Mouse (Mus musculus): ENCODE results near the gene T2. TPM values are rescaled to one million over a fixed set of nuclear protein-coding genes. Genes with fewer than 3 reads are reported as not detected.

Gene T2
- total RNA-seq, 2 experiments from 2014 or later: 0.64 to 0.88 TPM

DNA sequence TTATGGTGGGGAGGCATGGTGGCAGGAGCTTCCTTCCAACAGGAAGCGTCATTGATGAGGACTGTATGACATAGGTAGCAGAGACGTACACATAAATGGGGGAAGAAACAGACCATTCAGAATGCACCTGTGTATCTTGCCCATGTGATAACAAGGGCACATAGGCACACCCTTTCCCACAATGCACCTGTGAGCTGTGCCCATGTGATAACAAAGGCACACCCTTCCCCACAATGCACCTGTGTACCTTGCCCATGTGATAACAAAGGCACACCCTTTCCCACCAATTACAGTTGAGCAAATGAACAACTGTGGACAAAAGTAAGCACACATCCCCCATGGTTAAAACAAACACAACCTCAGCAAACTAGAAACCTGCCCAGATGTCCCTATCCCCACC is 54.5 kb downstream of the T2 start:
- no peak for DNase-seq (ENCODE audit: low spot score in 2 of 2)

DNA sequence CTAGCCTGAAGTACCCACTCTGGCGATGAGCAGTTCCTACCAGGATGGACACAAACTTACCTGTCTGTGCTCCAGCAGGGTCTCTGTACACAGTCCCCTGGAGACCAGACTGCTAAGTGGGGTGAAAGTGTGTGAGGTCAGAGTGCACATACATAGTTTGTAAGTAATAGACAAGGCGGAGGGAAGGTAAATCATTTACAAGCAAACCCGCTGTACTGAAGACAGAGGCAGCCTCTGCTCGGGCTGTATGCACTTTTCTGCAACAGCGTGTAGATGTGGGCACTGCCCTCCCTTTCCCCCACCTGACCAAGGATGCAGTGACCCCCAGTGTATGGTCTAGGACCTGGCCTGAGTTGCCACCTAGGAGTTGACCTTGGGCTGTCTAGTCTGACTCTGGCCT is 57.9 kb downstream of the T2 start:
- no peak for DNase-seq (ENCODE audit: low spot score in 2 of 2)

DNA sequence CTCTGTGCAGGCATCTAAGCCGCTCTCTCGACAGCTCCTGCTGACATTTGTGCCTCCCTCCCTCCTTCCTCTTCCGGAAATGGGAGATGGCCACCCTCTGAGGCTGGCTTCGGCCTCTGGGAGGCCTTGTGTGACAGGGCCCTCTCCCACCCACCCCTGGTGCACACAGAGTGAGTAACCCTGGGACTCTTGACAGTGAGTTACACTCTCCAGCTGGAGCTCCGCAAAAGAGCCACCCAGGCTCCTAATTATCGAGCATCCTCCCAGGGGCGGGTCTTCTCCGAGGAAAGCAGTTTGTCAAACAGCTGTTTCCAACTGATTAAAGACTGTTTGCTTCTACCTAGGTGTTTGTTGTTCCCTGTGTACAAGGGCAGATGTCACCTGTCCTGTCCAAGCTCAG is 59.7 kb downstream of the T2 start:
- no peak for DNase-seq (ENCODE audit: low spot score in 2 of 2)

DNA sequence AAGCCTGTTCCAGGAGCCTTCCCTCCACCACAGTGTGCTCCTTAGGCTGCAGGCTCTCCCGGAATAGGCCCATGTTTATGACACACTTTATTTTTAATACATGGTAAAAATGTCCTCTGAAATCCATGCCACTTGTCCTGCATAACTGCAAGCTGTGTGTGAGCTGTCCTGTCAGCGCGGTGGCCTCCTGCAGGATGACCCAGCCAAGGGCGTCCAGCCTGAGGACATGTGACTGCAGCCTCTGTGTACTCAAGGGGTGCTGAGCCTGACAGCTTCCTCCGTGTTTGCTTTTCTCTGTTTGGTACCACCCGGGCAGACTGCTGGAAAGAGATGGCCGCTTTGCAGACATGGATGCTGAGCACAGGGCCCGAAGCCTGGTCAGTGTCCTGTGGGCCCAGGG is 61.1 kb downstream of the T2 start:
- no peak for DNase-seq (ENCODE audit: low spot score in 2 of 2)

DNA sequence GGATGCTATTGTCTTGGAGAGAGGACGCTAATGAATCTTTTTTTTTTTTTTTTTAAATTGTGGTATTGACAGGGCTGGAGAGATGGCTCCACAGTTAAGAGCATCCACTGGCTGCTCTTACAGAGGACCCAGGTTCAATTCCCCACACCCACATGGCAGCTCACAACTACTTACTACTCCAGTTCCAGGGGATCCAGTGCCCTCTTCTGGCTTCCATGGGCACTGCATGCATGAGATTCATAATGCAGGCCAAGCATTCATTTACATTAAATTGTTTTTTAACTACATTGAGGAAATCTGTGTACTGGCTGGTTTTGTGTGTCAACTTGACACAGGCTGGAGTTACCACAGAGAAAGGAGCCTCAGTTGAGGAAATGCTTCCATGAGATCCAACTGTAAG is 64.9 kb downstream of the T2 start:
- DNase-seq (ENCODE audit: low spot score in 2 of 2): no peak

DNA sequence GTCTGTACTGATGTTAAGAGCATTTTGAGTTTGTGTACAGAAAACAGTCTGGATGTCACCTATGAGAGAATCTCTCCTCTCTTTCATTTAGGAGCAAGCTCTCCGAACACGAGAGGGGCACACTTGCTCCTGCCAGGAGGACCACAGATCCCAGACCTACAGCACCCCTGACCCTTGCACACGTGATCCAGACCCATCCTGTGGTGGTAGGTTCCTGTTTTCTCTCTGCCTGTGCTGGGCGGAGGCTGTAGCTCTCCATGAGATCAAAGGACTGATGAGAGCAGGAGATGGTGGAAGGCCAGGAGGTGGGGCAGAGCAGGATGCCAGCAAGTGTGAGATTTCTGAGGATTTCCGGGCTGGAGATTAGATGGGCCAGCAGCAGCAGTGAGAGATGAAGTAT is 65.7 kb downstream of the T2 start:
- DNase-seq (ENCODE audit: low spot score in 2 of 2): no peak

DNA sequence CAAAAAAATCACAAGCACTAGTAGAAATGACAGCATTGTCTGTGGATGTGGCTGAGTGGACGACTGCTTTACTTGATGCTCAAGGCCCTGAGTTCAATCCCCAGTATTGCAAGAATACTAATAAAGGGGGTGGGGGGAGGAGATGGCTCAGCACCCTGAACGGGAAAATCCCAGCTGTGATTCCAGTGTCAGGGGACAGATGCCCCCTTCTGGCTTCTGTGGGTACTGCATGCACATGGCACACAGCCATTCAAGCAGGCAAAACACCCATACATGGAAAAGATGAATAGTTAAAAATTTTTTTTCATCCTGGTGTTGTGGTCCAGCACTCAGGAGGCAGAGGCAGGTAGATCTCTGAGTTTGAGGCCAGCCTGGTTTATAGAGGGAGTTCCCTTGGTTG is 67.5 kb downstream of the T2 start:
- peak; percentile 41 to 47 for DNase-seq (ENCODE audit: low spot score in 2 of 2)

DNA sequence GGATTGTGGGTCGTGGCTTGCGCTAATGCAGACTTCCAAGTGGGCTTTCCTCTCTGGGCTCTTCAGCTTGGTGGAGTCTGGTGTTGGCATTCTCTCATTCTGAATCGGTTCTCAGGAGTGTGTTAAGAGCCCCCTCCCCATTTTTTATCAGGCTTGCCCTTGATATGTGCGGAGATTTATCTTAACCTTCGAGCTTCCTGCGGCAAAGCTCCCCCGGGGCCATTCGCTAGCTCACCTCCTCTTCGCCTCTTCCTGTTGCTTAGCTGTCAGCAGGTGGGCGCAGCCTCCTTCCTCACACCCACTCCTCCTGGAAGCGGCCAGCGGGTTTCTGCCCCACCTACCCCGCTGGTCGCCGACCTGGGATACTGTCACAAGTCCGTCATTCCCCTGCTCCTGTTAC is 73.6 kb downstream of the T2 start:
- DNase-seq (ENCODE audit: low spot score in 2 of 2): no peak

DNA sequence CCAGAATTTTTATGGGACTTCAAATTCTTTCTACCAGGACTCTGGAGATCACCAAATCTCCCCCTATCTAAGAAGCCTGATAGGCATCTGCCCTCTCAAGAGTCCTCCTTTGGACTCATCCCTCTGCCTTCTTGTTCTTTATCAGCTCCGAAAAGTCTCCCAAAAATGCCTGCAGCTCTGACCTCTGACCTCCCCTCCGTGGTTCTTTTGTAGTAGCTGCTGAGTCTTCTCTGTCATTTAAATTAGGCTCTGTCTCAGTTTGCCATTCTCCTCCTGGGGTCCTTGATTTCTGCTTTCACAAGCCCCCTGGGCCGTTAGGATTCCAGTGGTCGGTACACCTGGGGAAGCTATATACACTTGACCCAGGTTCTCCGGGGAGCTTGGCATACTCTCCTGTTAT is 74.1 kb downstream of the T2 start:
- no peak for DNase-seq (ENCODE audit: low spot score in 2 of 2)

DNA sequence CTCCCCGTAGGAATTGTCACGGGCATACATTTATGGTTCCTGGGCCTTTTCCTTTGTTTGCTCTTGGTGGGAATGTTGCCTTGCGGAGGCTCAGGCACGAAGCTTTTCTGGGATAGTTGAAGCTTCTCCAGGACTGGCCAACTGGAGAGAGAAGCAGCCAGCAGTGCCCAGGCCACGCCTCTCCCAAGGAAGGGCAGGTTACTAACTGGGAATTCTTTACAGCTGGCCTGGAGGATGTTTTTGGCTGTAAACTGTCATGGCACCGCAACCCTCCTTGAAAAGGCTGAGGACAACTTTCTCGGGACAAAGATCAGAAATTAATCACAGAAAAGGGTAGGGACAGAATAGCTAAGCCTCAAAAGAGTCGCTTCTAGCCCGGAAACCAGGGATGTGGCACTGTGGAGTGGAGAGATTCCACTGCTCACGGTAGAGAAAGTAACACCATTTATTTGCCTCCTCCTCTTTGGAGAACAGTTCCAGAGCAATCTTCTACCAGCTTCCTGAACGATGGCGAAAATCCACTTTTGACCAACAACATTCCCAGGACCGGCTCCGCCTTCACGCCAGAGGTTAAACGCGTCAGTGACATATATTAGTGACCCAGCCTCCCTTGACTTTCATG is 76.5 kb downstream of the T2 start:
- no peak for DNase-seq (ENCODE audit: low spot score in 2 of 2)

DNA sequence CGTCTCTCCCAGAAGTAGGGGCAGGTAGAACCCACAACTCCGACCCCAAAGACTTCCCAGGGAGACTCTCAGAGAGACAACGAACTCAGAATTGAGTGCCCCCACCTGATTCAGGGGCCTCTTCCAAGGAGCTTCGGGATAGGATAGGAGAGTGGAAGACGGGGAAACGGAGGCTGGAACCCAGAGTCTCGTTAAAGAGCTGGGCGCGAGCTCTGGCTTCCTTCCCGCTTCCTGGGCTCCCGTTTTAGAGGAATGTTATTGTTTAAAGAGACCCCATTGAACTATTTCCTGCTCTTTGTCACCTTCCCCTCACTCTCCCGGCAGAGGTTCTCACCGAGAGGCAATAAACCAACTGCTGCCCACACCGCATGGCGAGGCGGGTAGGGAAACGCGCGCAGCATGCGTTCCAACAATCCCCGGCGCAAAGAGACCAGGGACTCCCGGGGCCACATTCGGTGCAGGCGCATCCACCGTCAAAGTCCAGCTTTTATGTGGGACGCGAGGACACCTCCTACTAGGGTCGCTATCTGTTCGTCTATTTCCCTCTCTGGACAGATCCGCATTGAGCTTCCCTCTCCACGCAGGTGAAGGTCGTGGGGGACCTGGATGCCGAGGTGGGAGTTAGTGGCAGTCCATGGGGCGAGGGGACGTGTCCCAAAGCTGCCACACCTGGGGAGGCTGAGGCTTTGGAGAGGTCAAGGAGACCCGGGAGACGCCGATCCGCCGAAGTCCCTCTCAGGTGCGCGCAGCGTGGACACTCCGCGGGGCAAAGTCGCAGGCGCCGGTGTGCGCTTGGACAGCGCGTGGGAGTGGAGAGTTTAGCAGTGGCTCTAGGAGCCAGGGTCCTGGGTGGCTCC is 77.6 kb downstream of the T2 start:
- no peak for DNase-seq (ENCODE audit: low spot score in 2 of 2)

DNA sequence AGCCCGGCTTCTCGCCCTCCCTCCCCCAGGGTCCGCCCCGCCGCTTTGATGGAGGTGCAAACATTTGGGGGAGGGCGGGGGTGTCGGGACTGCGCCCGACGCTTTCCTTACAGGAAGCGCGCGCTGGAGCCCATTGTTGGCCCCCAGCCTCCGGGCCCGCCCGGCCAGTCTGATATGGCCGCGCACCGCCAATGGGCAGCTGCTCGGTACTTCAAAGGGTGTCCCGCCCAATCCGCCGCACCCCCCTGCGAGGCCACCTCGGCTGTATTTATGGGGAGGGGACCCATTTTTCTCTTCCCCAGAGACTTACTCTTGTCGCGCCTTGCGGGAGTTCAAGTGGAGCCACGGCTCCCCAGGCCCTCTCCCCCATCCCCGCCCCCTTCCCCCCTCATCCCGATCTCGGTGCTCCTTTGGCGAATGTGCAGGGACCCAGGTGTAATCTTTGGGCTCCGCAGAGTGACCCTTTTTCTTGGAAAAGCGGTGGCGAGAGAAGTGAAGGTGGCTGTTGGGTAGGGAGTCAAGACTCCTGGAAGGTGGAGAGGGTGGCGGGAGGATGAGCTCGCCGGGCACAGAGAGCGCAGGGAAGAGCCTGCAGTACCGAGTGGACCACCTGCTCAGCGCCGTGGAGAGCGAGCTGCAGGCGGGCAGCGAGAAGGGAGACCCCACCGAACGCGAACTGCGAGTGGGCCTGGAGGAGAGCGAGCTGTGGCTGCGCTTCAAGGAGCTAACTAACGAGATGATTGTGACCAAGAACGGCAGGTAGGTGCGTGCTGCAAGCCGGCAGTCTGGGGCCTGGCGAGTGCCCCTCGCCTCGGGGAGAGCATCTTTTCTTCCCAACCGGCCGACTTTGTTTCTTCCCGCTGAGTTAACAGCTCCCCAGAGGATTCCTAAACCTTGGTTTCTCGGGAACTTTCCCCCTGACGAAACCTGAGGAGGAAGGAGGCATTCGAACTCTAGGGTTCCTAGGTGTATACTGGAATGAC is 78.5 kb downstream of the T2 start, which contains the start of gene T:
TSS of gene T (plus strand) at position 446 of the 983 bp plus-strand sequence.
- DNase-seq (ENCODE audit: low spot score in 2 of 2): no peak

DNA sequence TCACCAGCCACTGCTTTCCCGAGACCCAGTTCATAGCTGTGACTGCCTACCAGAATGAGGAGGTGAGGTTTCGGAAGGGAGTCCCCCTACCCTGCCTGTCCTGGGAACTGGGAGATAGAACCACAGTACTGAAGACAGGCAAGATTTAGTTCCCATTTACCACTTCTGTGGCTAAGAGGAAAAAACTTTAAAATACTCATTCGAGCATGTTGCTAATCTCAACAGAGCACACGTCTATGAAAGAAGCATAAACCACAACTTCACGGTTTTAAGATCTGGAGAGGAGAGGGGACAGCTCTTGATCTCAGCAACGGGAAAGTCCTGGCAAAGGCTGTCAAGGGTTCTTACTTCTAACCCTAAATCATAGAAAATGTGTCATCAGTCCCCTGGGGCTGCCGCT is 80.4 kb downstream of the T2 start:
- no peak for DNase-seq (ENCODE audit: low spot score in 2 of 2)

DNA sequence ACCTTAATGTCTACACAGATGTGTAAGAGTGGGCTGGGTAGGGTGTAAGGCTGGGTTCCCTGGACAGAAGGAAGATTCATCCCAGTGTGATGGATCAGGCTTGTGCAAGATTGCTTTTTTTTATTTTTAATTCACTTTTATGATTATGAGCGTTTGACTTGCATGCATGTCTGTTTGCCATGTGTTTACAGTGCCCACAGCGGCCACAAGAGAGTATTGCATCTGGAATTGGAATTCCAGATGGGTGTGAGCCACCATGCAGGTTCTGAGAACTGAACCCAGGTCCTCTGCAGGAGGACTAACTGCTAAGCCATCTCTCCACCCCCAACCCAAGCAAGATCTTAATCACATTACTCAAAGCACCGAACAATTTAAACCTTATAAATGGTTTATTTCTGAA is 88.3 kb downstream of the T2 start:
- DNase-seq (ENCODE audit: low spot score in 2 of 2): no peak

DNA sequence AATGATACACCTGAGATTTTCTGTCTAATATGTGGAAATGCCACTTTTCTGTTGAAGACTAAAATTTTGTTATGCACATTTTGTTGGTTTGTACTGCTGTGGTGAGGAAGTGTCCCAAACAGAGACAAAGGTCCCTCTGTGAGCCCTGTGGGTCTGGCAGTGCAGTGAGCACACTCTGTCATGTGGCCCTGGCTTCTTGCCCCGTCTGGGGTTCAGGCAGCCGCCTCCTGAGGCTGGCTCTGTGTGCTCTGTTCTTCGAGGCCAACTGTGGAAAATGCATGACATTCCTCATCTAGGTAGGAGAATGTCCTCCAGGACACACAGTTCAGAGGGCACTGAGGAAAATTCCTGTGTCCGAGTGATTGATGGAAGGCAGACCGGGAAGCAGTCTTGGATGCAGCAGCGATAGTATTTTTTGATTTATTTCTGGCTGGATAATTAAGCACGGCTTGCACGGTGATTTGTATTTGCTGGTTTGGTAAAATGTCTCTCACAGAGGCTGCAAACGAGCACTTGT is 91.9 kb downstream of the T2 start:
- peak in 1 of 2 experiments; percentile 28 for DNase-seq (ENCODE audit: low spot score in 2 of 2)

DNA sequence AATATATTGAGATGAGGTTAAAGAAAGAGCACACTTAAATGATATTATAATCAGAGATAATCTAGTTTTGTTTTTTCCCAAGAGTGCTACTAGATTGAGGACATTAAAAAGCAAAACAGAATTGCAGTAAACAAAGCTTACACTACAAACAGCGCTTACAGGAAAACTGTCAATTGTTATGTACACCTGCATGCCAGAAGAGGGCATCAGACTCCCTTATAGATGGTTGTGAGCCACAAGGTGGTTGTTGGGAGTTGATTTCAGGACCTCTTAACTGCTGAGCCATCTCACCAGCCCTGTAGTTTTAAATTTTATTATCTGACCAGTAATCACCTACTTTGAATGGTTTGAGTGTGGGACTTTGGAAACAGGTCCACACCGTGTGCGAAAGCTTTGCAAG is 92.5 kb downstream of the T2 start:
- DNase-seq (ENCODE audit: low spot score in 2 of 2): no peak

DNA sequence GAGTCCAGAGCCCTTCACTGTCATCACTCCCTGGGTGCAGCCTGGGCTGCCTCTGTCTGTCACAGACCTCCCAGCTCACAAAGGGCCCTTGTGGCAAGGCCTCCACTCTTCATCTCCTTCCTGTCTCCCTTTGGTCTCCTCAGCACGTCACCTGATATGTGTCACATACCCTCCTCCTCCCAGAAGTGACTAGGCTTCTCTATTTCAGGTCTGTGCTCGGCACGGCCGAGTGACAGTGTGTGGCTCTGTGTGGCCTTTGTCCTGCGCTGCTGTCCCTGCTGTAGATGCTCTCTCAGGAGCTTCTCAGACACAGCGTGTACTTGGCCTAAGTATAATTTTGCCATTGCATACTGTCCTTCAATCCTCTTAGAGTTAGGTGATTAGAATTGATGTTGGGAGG is 99.4 kb downstream of the T2 start:
- DNase-seq (ENCODE audit: low spot score in 2 of 2): no peak

DNA sequence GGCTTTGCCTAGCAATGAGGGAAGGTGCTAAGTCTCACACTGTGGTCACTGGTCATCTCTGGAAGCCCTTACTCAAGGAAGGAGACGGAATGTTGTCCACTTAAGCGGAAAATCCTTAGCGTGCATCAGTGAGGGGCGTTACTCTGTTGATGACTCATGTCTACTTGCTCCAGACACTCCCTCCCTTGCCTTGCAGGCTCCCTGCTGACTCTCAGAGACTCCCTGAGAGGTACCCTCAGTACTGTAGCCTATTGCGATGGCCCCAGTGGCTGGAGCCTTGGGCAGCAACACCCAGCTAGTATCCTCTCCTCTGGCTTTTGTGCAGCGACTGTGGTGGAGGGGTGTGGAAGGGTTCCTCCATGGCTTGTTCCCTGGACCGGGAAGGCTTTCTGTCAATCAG is 99.8 kb downstream of the T2 start:
- no peak for DNase-seq (ENCODE audit: low spot score in 2 of 2)

DNA sequence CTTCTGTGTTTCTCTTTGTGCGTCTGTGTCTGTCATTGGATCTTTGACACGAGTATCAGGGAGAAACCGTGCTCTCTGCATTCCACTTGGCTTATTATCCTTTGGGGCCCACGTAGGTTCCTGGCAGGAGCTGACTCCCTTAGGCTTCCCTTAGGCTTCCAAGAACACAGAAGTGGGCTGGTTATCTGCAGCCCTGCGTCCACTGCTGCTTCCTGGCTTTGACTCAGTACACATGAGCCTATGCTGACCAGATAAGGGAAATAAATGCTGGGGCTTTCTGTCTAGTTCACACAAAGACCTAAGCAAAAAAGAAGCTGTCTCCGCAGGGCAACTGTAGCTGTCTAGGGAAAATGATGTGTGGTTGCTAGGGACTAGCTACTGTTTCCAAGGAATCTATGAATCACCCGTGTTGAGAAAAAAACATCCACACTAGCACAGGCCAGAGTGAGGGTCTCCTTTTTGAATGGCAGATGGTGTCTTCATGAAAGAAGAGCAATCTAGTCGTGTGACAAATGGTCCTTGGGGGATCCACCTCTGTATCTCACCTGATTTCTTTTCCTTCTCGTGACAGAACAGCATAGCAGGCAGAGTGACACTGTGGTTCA is 101.2 kb downstream of the T2 start:
- no peak for DNase-seq (ENCODE audit: low spot score in 2 of 2)

DNA sequence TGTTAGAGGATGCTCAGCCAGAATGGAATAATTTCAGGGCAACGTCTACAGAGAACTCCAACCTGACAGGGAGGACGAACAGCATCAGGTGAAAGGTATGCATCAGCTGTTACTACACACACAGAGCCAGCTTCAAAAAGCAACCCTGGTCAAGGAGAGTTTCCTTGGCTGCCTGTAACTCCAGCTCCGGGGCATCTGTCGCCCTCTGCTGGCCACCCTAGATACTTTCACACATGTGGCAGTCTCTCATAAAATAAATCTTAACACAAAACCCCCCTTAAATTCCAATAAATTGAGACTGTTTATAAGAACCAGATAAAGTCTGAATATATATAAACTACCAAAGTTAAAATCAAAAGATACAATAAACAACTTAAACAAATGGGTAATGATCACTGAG is 105.8 kb downstream of the T2 start:
- DNase-seq (ENCODE audit: low spot score in 2 of 2): peak in 1 of 2 experiments; percentile 39

Measured in layer of hippocampus, postnatal 14 days (tissue).